Mouse (Mus musculus) megakaryocyte, embryonic 14.5 days (primary cell): Measurements from ENCODE around the gene Piwil1.

Experiments used
- FLI1 ChIP-seq: IDR thresholded peaks from 2 replicates; pipeline ENCODE4 v1.6.1; 2012; ENCODE audit warnings: low read length, inconsistent platforms, mixed read lengths
- GATA1 ChIP-seq: IDR thresholded peaks from 3 replicates; pipeline ENCODE4 v1.6.1; 2012; ENCODE audit warnings: mixed read lengths, low read length, inconsistent platforms, borderline replicate concordance

DNA sequence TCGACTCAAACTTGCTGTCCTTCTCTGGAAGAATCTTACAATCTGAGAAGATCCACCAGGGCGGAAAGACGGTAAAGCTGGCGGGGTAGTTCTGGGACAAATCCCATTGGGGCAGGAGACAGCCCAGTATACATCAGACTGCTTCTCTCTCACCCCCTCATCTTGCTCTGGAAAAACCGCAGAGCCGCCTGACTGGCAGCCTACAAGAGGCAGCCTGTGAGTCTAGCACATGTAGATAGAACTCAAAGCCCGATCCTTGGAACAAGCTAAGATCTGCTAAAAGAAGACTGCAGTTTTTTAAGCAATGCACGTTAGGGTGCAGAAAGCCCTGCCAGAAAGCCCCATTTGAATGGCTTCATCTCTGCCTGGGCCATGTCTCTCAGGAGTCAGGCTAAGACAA is 43.9 kb downstream of the Piwil1 start:
- TF ChIP-seq GATA1 (no peak), FLI1 (no peak)
